Mouse (Mus musculus) cerebral cortex, adult 2 months (tissue): ENCODE results near the gene Theg.

ENCODE experiments used
- WGBS: fragments of 180-500 bp; shearing (Covaris S2); methylation state at CpG from one replicate; pipeline ENCODE4 v1.1.7; 2018; 5-methylcytosine and 5-hydroxymethylcytosine counted together

Gene Theg

DNA sequence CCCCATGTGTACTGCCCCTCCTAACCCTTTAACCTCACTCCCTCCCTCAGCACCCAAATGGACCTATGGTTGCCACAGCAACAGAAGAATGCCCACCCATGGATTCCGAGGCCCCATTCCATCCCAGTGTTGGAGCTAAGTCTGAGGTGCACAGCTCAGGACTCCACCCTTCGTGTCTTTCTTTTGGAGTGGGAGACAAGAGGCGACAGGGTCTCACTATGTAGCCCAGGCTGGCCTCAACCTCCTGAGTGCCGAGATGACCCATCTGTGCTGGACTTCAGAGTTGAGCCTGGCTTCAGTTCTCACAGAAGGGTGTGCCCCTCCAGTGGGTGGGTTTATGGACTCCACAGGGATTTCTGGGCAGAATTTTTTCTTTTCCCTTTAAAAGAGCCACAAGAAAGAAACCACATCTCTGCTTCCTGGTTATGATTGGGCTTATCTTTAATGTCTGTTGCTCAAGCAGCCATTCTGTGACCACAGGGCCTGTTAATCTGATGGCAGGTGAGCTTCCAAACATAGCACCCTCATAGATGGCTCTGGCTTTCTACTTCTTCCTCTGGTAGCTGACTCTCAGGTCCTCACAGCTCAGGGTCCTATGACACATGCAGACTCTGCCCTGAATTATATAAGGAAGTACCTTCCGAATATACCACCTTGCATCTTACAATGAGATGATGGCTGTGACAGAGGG, at the start of gene Theg:
Theg (minus strand) TSS at position 271 of the 691 bp plus-strand sequence.
- 89% methylated on average over 5 of the region's 5 CpGs for WGBS

DNA sequence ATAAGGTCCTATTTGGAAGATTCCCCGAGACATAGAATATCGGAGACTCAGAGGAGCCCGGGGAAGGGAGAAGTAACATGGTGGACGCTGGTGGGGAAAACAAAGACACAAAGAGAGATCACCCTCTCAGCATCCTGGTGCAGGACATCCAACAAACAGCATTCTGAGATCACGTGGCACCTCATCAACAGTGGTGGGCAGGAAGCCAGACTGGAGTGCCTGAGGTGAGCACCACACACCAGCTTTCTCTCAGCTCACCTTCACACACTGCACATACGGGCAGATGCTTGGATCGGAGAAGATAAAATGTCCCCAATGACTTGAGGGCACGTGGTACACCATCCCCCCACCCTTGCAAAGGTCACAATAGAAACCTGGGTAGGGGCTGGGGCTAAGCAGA, 49.2 kb upstream of the Theg start:
- WGBS, result 71% methylated on average over 8 of the region's 8 CpGs

DNA sequence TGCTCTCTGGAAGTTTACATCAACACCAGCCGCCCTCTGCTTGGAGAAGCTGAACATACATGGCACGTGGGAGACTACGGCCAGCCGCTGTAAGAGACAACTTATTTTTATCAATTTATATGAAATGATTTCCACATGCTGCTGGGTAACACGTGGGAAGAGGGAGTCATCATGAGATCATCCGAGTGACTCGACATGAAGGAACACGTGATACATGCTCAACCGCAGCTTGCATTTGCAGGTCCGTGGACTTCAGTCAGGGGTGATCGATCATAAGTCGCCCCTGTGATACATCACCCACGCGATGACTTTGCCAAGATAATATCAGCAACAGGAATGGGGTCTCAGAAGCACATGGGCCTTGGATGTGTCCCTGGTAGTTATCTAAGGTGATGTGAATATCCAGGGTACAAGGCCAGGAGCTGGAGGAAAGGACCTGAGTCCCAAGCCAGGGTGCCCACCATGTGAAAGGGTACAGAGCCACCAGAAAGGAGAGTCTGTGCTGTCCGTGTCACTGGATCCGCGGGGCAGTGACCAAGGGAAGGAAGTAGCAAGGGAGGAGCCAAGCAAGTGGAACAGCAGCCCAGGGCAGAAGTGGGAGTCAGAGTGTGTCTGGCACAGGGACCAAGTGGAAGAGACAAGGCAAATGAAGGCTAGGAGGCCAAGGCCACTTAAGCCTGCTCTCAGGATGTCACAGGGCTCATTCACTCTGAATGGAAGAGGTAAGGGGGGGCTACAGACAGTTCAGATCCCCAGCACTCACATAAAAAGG, 46.1 kb upstream of the Theg start:
- WGBS, result 60% methylated on average over 17 of the region's 17 CpGs

DNA sequence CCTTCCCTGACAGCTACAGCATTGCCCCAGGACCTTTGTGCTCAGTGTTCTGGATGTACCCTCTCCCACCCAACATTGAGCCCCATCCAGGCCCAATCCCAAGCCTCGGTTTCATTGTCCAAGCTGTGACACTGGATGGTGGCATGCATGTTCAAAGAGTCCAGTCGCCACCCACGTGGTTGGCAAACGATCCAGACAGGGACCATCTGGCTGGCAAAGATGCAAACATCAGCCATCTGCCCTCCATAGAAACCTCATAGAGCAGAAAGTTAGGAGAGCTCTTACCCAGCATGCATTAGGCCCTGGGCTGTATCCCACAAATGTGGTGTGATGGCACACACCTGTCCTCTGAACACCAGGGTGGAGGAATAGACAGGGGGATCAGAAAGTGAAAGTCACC, 44.3 kb upstream of the Theg start:
- 39% methylated on average over 4 of the region's 4 CpGs for WGBS

DNA sequence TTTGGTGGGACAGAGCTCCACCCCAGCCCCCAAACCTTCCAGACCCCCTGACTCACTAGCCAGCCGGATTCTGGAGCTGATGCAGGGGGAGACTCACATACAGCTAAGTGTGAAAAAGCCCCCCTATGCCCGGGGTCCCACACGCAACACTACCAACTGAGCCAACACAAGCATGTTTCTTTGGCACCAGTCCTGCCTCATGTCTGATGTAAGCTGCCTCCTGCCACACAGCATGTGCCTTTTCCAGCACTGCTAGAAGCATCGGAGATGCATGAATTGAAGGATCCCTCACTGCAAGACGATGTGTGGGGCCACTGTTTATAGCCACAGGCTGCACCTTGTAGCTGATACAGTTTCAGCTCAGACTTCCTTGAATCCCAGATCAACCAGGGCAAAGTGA, 41.2 kb upstream of the Theg start:
- 54% methylated on average over 5 of the region's 5 CpGs for WGBS

DNA sequence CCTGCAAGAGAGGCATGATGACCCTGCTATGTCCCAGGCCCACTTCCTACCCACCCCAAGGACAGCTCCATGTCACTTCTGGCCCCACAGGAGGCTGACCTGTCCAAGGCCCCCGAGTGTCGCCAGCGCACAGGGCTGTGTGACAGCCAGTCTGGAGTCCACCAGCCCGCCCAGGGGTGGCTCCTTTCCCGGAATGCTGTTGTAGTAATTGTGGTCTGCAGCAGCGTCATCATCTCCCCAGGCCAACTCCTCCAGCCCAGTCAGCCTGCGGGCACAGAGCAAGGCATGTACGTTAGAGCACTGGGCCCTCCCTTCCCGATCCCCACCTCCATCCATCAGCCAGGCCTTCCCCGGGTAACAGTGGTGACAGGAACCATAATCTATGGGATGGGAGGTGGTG, 39.0 kb upstream of the Theg start:
- 88% methylated on average over 10 of the region's 10 CpGs for WGBS

DNA sequence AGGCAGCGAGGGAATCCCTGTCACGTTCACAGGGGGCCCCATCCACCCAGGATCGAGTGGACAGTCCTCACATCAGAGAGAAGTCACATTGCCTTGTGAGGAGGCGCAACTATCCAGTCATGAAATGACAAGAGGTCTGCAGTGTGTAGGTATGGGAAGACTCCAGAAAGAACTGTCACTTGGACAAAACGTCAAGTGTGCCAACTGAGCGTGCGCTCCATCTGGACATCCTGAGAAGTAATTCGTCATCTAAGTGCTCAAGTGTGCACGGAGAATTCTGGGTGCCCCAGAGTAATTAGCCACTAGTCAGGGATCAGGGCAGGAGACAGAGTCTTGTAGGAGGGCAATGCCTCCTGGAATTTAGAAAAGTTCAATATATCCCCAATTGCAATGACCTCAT, 38.3 kb upstream of the Theg start:
- 70% methylated on average over 9 of the region's 9 CpGs for WGBS

DNA sequence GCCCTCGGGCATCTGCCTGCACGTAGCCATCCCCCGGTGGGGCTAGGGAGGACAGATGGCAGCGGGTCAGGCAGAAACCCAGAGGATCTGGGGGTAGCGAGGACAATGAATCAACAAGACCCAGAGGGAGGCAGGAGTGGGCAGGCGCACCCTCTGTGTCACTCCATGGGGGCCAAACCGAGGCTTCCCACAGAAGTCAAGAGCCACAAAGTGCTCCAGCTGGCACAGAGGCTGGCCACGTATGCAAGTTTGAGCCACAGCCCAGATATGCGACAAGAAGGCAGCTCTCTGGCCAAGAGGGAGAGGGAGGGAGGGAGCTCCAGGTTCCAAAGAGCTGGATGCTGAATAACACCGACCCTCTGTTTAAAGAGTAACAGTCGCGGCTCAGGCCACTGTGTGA, 36.8 kb upstream of the Theg start:
- 46% methylated on average over 12 of the region's 12 CpGs for WGBS

DNA sequence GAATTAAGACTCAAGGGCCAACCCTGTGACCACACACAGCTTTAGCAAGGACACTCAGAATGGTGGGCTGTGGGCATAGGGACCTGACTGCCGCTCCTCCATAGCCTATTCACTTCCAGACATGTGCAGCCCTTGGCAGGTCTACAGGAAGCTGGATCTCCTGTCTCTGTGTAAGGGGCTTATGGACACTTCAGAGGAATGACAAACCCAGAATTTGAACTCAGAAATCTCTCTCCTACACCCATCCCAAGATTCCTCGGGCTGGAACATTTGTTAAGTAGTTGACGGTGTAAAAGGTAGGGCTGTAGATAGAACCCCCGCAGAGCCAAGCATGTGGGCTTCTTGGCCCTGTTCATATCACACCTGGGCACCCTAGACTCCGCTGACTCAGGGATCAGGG, 29.2 kb upstream of the Theg start:
- WGBS, result 83% methylated on average over 5 of the region's 5 CpGs

DNA sequence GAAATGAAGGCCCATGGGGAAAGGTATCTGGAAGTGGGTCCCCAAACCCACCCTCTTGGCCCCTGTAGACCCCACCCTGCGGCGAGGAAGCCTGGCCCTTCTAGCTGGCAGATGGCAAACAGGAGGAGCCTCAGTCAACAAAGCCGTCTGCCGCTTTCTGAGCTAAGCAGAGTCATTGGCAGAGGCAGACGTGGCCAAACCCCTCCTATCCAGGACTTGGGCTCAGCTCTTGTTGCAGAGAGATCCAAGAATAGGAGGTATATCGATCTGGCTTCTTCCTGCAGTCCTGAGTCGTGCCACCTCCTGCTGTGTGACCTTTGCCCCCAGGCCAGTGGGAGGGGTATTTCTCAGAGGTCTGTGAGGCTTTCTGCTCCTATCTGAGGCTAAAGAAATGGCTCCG, 28.7 kb upstream of the Theg start:
- 12% methylated on average over 8 of the region's 8 CpGs for WGBS

DNA sequence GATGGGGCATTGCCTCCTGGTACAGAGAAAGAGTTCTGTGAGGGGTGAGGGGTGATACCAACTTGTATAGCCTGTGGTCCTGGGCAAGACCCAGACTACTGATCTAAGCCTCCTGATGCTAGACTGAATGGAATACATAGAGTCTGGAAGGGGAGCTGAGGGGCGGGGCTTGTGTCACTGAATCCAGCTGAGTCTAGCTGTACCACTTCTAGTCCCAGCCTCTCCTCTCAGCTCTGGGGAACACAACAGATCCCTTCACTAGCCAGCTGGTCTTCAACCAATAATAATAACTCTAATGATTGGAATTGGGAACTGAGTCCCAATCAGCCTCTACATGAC, 27.1 kb upstream of the Theg start:
- WGBS, result 79% methylated on average over 1 of the region's 1 CpGs

DNA sequence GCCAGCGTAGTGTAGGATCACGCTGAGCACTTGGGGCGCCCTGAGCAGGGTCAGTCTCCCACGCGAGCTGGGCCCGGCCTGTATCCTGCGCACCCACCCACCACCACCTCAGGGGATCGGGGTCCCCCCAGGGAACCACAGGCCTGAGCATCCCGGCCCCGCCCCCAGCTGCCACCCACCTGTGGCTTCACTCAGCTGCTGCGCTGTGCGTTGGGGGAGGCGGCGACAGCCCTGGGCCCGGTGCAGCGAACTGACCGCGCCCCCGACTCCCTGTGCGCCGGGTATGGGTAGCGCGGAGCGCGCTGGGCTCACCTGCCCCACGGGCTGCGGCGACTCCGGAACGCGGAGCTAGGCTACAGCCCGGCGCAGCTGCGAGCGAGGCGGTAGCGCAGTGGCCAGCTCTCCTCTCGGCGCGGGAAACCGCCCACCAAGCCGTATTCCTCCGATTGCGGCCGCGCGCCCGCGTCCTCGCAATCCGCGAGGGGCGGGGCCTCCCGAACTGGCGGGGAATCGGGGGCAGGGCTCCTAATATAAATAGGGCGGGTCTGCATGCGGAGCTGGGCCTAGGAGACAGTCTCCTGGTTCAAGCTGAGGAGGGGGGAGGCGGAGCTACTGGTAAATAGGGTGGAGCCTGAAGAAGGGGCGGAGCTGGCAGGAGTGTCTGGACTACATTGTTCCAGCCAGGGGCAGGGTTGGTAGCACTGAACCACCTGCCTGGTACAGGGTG, 26.6 kb upstream of the Theg start, which contains the start of gene C2cd4c:
C2cd4c (minus strand) TSS at position 448 of the 727 bp plus-strand sequence.
- 2% methylated on average over 60 of the region's 60 CpGs for WGBS

DNA sequence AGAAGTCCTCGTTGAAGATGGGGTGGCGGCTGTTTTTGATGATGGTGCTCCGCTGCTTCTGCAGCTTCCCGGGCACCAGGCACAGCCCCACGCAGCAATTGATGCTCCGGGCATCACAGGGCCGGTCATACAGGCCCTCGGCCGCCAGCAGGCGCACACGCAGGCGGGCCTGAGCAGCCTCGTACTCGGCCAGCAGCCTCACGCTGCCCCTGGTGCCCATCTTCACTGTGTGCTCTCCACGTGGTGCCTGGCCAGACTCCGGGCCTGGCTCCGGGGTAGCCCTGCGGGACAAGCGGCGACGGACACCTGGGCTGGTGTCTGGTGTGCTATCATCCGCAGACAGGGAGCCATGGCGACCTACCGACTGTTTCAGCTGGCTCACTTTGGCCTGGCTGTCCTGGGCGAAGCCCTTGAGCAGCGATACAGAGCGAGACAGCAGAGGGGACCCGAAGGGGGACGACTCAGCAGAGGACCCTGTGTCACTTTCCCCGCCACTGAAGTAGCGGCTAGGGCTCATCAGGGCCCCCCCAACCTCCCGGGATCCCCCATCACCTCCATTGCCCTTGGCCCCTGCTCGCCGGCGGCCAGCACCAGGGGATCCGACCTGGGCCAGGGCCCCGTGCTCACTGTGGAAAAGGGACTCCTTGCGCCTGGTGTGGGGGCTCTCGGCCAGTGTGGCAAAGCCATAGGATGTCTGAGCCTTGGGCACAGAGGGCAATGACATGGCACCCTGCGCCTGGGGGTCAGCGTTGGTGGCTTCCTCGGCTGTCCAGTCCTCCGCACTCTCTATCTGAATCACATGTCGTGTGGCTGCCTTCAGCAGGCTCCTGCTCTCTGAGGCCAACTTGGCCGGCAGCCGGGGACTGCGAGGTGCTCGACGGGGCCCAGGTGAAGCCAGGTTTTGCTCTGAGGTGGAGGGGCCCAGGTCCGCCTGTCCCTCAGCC, 25.3 kb upstream of the Theg start:
- WGBS, result 31% methylated on average over 51 of the region's 51 CpGs

DNA sequence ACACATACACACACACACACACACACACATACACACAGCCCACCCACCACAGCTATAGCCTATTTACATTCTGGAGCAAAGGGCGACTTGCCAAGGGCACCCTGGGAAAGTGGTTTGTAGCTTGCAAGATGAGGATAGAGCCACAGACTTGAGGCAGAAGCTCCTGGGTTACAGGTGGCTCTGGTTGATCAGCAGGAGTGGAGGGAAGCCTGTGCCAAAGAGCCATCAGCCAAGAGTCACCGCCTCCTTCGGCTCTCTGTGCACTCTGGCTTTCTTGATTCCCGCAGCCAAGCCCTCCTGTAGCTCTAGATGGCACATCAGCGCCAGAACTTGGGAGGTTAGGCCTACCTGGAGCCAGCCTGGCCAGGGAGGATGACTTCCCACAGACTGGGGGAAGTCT, 24.2 kb upstream of the Theg start:
- 55% methylated on average over 5 of the region's 5 CpGs for WGBS

DNA sequence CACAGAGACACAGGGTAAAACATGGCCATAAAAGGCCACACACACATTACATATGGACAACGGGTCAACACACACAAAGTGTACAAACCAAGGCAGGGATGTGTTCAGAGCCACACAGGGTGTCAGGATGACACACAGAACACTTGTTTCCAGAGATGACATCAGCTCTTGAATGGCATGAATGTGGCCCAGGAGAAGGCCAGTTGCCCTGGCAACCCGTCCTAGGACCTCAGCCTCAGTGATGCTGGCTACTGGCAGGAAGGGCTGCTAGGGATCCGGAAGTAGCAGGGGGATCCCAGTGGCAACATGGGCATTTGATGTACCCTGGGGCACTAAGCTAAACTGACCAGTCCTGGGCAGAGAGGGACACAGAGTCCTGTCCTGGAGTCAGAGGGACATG, 22.1 kb upstream of the Theg start:
- WGBS, result 62% methylated on average over 3 of the region's 3 CpGs

DNA sequence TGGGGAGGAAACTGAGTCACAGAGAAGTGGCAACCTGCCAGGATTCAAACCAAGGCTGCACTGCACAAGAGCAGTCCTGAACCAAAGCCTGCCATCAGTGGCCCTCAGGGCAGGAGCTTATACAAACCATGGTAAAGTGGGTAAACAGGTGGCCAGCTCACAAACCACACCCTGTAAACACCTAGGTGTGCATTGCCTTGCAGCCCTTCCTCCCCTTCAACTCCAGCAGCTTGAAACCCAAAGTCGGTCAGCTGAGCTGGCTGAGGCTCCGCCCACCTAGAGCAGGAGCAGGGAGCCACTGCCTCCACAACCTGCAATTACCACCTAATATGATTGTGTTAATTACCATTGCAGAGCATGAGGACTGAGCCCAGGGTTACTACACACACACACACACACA, 20.8 kb upstream of the Theg start:
- WGBS, result 48% methylated on average over 2 of the region's 2 CpGs

DNA sequence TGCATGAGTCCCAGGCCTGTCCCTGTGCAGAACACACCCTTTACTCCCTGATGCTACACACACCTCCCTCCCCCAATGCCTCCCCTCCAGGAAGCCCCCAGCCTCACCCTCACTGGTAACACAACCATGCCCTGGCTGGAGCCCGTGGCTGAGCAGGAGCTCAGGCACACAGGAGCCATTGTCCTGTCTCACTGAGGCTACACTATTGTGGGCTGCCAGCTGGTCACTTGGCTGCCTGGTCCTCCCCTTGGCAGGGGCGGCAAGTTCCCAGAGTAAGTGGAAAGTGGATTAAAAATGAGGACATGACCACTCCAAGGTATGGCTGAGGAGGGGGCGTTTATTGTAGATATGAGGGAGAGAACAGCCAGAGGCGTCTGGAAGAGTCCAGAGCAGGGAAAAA, 19.4 kb upstream of the Theg start:
- 54% methylated on average over 4 of the region's 4 CpGs for WGBS

DNA sequence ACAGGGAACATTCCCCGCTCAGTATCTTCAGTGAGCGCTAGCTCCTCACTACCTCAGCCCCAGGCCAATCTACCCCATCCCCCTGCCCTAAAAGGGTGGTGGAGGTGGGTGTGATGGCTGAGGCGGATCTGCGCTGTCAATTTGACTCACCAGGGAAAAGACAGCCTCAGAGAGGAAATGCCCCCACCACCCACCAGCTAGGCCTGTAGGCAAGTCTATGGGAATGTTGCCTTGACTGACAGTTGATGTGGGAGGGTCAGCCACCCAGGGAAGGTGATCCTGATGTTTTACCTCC, 10.8 kb upstream of the Theg start:
- WGBS, result 57% methylated on average over 4 of the region's 4 CpGs

DNA sequence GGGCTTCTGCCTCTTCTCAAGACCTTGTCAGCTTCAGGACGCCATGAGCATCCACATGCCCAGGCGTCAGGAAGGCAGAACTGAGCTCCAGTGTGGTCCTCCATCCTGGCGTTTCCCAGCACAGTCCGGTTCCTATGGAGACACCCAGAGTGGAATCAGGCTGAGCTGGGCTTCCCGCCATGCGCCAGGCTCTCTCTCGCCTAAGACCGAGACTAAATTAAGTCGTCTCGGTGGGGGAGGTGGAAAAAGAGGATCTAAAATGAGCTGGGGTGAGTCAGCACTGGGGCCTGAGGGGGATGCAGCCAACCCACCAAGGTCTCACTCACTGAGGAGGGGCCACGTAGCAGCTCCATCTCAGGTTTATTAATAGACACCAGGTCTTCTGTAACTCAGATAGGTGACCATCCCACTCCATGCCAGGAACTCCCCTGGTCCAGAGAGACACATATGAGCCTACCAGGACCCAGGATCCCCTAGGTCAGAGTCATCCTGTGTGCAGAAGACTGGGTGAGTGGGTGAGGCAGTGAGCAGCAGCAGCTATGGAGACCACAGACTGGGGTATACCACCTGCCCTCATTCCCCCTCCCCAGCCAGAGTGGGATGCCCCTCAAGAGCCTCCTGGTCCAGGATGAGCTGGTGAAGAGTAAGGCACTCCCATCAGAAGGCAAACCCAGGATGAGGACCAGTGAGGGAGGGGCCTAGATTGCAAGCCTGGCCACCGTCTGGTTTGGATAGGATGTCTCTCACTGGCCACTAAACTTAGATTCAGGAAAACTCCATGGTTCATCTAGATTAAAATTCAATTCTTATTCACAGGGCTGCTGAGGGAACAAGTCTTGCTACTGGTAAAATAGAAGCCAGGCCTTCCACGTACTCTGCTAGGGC, 10.2 kb upstream of the Theg start:
- 16% methylated on average over 13 of the region's 13 CpGs for WGBS

DNA sequence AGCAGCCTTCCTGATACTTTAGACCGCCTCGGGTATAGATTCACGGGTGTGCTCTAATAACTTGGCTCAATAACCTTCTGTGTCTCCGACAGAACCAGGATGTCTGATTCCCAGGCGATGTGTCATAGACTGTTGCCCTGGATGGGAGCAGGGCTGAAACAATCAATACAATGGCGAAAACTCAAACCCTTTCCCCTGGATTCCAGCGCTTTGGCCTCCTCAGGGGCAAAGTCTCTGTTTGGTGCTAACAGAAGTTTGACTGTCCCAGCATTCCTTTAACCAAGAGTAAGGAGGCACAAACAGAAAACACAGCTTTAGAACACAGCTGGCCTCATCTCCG, 8.4 kb upstream of the Theg start:
- WGBS, result 56% methylated on average over 8 of the region's 8 CpGs
